Mouse (Mus musculus): ENCODE results near the gene Ctnnb1.
A peak's percentile ranks its signal among the peaks of the same experiment; 100 is the strongest.

The Ctnnb1 gene

GRCm38 (mm10) chr9:120926939-120927606 lies 1.9 kb upstream of the Ctnnb1 start:
- DNase-seq (ENCODE audit: low read depth) = no peak

GRCm38 (mm10) chr9:120930021-120930420 lies 1.0 kb downstream of the Ctnnb1 start:
- no peak for DNase-seq (ENCODE audit: low read depth)

- DNase-seq (ENCODE audit: low read depth) = no peak
Measured at GRCm38 (mm10) chr9:120930811-120931210, 1.8 kb downstream of the Ctnnb1 start.

GRCm38 (mm10) chr9:120932371-120932770 lies 3.4 kb downstream of the Ctnnb1 start:
- no peak for DNase-seq (ENCODE audit: low read depth)

GRCm38 (mm10) chr9:120932797-120933586 lies 4.0 kb downstream of the Ctnnb1 start:
- DNase-seq (ENCODE audit: low read depth) = peak; percentile 97

- DNase-seq (ENCODE audit: low read depth) = peak; percentile 59
Measured at GRCm38 (mm10) chr9:120933587-120933885, 4.5 kb downstream of the Ctnnb1 start.

GRCm38 (mm10) chr9:120933886-120934758 lies 5.1 kb downstream of the Ctnnb1 start:
- peak; percentile 50 for DNase-seq (ENCODE audit: low read depth)

GRCm38 (mm10) chr9:120934821-120935633 lies 6.0 kb downstream of the Ctnnb1 start:
- peak; percentile 52 for DNase-seq (ENCODE audit: low read depth)

- no peak for DNase-seq (ENCODE audit: low read depth)
Measured at GRCm38 (mm10) chr9:120935634-120935922, 6.6 kb downstream of the Ctnnb1 start.

- peak; percentile 75 for DNase-seq (ENCODE audit: low read depth)
Measured at GRCm38 (mm10) chr9:120936351-120936750, 7.3 kb downstream of the Ctnnb1 start.

GRCm38 (mm10) chr9:120940858-120941257 lies 11.8 kb downstream of the Ctnnb1 start:
- no peak for DNase-seq (ENCODE audit: low read depth)

- peak; percentile 38 for DNase-seq (ENCODE audit: low read depth)
Measured at GRCm38 (mm10) chr9:120943757-120944156, 14.7 kb downstream of the Ctnnb1 start.

- no peak for DNase-seq (ENCODE audit: low read depth)
Measured at GRCm38 (mm10) chr9:120944211-120944610, 15.2 kb downstream of the Ctnnb1 start.

GRCm38 (mm10) chr9:120946131-120946530 lies 17.1 kb downstream of the Ctnnb1 start:
- no peak for DNase-seq (ENCODE audit: low read depth)

GRCm38 (mm10) chr9:120948832-120949231 lies 19.8 kb downstream of the Ctnnb1 start:
- no peak for DNase-seq (ENCODE audit: low read depth)

- DNase-seq (ENCODE audit: low read depth) = no peak
Measured at GRCm38 (mm10) chr9:120950761-120951160, 21.7 kb downstream of the Ctnnb1 start.

GRCm38 (mm10) chr9:120951947-120952346 lies 22.9 kb downstream of the Ctnnb1 start:
- DNase-seq (ENCODE audit: low read depth) = no peak

GRCm38 (mm10) chr9:120958051-120958450 lies 29.0 kb downstream of the Ctnnb1 start:
- no peak for DNase-seq (ENCODE audit: low read depth)

- DNase-seq (ENCODE audit: low read depth) = no peak
Measured at GRCm38 (mm10) chr9:120958560-120958959, 29.5 kb downstream of the Ctnnb1 start.

- no peak for DNase-seq (ENCODE audit: low read depth)
Measured at GRCm38 (mm10) chr9:120959225-120959624, 30.2 kb downstream of the Ctnnb1 start.

GRCm38 (mm10) chr9:120960611-120961010 lies 31.6 kb downstream of the Ctnnb1 start:
- no peak for DNase-seq (ENCODE audit: low read depth)

GRCm38 (mm10) chr9:120961466-120961865 lies 32.5 kb downstream of the Ctnnb1 start:
- DNase-seq (ENCODE audit: low read depth) = peak; percentile 36

Measured in induced T-regulatory cell, adult 2 months (primary cell).